Mouse (Mus musculus) MEL-GATA-1-ER (cell line): ENCODE measurements around the gene Map4k4.

Experiments
- DNase-seq: peaks from one replicate; pipeline ENCODE4 v3.0.0-alpha.2; 2012; ENCODE audit warnings: low read depth; ENCODE audit errors: extremely low read depth

Gene Map4k4

DNA sequence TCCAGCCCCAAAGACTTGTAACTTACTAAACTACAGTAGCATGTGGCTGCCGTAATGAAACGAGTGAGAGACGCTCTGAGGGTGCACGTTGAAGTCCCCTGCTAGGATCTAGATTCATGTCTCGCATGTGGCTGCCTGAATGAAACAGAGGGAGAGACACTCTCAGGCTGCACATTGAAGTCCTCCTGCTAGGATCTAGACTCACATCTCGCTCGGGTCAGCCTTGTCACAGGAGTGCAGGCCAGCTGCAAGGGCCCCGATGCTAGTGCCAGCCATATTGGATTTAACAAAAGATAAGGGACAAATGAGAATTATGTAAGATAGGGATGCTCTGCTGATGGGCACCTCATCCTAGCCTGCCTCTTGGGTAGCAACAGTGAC, 130.3 kb downstream of the Map4k4 start:
- no peak for DNase-seq

DNA sequence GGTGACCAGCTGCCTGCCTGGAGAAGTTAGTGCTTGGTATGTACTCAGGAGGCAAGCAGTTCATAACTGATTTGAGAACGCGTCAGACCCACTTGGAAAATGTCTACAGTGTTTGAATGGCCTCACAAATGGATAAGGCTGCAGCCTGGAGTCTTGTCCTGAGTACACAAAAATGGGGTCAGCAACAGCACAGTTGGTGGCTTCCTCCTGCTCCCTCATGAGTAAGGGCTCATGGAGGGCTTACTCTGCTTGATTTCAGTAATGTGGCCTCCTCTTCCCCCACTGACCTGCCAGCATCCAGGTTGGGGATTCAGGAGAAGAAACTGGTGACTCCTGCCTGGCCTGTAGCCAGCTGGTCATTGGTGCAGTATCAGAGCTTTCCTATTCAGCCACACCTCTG, 130.9 kb downstream of the Map4k4 start:
- DNase-seq: no peak

DNA sequence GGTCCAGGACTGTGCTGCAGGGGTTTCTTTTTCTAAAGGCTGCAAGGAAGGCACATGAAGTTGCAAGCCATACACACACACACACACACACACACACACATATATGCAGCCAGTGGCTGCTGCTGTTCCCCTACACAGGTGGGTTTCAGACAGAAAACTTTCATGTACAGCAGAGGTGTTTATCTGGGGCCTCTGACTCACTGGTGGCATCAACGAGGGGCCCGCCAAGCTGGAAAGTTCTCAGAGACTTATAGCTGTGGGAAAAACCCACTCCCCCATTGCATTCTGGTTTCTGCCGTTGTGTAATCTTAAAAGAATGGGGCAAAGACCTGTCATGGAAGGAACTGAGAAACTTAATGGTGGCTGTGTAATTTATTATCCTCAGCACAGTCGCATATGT, 132.6 kb downstream of the Map4k4 start:
- no peak for DNase-seq

DNA sequence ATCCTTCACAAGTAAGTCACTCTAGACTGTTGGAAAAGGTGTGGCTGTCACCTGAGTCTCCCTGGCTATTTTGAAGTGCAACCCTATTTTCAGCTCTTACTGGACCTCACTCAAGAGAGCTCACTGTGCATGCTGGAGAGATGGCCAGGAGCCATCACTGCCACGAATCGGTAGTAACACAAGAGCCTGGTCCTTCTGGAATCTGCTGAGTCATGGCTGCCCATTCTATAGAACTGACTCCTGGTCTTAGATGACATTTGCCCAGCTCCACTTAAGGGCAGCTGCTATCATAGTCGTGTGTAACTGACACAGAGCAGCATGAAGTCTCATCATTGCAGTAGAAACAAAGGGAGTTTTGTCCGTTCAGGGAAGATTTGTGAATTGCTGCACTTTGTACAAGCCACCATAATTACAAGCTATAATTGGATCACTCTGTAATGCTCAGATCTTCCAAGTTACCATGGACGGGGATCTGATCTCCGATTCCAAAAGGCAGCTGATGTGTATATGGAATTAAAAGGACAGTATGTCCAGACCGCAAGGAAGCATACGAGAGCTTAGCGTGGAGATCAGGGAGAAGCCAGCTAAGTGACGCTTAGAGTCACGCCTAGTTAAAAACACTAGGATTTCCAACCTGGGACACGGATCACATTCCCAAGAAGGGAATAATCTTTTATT, 133.2 kb downstream of the Map4k4 start:
- DNase-seq: no peak

DNA sequence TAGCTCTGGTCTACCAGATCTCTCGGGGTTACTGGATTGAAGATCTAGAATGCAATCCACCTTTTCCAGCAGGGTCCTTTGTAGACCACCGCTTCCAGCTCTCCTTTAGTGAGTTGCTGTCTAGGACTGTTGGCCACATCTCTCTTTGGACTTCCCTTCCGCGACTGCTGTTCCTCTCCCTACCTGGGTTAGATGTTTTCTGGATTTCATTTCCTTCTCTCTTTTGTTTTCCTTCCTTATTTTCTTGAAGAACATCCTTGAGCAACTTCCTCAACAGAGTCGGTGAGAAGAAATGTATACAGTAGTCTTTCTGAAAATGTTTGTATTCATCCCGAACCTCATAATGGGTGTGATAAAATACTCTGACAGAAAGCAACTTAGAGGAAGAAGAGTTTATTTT, 137.1 kb downstream of the Map4k4 start:
- no peak for DNase-seq

DNA sequence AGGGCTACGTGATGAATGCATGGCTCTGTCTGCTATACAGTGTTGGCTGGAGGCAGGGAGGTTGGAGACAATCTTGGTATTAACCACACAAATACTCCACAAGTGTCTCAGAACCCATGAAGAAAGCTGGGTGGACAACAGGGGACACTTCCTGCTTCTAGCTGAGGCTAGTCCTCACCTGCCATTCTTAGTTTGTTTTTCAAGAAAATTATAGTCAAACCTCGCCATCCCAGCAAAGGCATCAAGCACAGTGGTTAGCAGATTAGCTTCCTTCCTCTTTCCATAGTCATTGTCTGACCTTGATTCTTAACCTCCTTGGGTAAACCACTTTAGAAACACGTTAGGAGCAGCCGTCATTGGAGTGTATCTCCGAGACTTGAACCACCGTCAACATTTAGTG, 145.0 kb downstream of the Map4k4 start:
- DNase-seq: peak; percentile 6

DNA sequence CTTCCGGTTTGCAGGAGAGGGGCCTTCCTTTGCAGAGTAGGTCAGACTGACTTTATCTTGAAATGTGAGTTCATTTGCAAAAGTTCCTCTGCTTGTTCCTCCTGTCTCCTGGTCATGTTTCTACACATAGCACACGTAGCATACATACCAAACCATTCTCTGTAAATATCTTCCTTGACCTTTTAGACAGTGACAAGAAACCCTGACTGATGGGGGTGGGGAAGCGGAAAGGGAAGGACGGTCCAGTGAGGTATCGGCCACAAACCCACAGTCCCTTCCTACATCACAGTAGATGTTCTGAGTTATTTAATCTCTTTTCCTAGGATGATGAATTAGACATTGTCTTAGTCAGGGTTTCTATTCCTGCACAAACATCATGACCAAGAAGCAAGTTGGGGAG, 145.9 kb downstream of the Map4k4 start:
- DNase-seq: no peak

DNA sequence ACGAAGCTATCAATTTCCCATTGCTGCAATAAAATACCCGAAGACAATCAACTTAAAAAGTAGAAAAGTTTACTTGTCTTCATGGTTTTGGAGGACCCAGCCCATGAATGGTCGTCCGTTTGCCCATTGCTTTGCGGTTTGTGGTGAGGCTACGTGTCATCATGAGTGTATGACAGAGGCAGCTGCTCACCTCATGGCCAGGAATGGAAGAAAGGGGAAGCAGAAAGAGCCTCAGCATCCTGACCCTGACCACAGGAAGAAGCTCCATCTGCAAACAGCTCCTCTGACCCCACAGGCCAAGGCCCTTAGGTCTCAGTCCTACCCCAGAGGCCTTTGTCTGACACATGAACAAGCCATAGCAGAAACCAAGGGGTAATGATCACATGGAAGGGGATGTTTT, 150.4 kb downstream of the Map4k4 start:
- no peak for DNase-seq

DNA sequence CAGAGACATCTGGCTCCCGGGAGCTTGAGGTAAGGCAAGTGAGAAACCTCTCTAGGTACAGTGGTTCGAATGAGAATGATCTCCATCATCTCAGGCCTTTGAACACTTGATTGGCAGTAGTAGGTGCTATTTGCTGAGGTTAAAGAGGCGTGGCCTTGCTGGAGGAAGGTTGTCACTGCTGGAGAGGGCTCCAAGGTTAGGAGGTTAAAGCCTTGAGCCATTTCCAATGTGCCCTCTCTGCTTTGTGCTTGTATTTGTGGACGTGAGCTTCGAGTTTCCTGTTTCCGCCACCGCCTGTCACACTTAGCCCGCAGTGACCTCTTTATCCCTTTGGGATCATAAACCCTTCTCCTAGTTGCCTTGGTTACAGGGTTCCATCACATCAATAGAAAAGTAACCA, 151.4 kb downstream of the Map4k4 start:
- DNase-seq: no peak

DNA sequence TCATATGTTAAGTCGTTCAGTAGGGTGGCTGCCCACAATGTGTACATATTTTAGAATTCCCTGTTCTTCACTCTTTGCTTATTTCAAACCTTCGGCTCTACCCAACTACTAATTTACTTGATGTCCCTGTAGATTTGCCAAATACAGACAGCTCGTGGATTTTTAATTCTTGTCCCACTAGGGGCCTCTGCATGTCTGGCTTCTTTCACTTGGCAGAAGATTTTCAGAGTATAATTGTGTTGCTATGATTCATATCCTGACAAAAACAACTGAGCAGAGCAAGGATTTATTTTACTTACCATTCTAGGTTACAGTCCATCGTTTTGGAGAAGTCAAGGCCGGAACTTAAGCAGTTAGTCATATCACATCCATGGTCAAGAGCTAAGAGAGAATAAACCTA, 152.4 kb downstream of the Map4k4 start:
- no peak for DNase-seq

DNA sequence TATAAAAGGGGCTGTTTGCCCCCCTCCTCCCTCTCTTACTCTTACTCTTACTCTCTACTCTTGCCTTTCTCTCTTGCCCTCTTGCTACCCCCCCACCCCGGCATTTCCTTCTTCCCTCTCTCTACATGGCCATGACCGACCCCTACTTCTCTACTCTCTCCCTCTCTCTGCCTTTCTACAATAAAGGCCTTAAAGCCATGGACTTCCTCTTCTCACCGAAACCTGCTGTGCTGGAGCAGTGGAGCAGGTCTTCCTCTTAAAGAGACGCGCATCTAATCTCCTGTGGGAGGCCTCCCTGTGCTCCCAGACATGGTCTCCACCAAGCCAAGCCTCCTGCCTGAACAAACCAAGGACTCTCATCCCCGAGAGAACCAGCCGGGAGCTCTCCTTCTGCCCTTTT, 154.3 kb downstream of the Map4k4 start:
- no peak for DNase-seq

DNA sequence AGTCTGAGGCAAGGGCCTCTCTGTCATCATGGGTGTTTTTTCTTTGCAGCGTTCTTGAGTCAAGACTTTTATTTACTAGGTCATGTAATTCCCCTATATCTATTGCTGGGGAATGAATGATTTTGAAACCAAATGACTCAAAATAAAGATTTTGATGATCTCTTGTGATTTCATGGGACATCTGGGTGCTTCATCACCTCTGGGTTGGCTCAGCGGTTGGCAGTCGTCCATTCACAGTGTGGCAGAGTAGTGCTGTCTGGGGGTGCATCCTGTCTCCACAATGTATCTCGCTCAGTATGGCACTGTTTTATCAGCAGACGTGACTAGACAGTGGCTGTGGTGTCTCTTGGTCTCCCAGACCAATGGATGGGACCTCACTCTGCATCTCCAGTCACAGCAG, 155.2 kb downstream of the Map4k4 start:
- DNase-seq: no peak

DNA sequence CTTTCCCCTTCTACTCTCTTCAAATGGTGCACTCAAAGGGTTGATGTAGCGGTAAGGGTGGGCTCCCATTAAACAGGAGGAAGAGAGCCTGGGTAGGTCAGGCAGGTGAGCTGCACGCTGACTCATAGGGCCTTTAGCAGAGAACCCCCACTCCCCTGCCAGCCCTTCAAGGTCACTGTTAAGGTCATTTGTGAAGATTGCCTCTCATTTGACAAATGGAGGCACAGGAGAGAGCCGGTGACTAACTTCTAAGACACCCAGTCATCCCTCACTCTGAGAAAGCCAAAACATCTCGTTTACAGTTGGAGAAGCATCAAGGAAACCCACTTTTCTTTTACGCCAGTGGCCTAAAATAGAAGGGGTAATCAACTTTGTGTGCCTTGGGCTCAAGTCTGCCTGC, 156.6 kb downstream of the Map4k4 start:
- DNase-seq: no peak

DNA sequence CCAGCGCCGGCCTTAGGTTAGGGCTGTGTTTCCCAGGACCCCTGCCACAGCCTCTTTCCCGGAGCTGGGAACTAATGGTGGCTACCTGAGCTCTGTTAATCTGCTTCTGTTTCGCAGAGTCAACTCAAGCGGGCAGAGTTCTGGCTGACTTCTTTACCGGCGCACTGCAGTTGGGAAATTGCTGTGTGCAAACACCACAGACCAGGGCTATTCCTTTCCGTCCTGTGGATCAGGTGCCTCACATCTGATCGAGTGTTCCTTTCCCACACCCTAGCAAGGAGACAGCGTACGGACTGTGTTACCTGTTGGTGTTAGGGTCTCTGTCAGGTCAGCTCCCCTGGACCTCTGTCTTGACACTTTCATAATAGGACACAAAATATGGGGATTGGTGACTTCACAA, 157.3 kb downstream of the Map4k4 start:
- no peak for DNase-seq

DNA sequence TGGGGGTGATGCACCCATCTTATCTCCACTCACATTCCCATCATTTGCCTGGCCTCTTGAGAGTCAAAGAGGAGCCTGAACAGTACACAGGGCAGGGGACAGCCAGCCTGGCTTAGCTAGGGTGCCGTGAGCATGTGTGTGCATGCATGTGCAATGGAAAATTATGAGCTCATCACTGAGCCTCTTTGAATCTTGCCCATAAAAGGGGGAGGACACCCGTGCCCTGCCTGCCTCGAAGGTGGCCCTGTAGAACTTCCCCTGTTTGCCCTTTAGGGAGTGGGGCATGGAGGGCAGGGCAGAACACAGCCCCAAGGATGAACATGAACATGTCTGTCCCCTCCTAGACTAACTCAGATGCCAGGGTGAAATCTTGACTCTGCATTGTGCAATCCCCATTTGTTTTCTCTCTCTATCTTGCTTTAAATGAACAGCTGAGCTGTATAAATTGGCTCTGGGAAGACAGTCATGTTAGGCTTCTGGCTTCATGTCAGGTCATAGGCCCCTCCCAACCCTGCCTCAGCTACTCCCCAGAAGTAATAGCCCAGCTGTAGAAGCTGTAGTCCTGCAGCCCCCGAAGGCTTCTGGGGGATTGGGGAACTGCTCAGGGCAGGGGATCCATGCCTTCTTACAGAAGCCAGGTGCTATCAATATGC, 158.5 kb downstream of the Map4k4 start:
- DNase-seq: no peak

DNA sequence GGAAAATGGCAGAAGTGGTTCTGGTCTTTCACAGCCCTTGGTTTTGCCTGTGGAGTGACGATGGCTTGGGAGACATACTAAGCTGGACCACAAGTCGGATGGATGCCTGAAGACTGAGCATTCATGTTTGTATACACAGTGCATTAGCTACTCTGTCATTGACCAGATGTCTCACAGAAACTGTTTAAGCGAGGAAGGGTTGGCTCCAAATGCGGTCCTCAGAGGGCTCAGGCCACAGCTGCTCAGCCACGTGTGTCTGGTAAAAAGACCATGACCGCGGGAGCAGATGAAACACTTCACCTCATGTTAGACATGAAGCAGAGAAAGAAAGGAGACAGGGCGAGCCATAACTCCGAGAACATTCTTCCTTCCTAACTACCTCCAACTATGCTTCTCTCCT, 160.6 kb downstream of the Map4k4 start:
- DNase-seq: no peak

DNA sequence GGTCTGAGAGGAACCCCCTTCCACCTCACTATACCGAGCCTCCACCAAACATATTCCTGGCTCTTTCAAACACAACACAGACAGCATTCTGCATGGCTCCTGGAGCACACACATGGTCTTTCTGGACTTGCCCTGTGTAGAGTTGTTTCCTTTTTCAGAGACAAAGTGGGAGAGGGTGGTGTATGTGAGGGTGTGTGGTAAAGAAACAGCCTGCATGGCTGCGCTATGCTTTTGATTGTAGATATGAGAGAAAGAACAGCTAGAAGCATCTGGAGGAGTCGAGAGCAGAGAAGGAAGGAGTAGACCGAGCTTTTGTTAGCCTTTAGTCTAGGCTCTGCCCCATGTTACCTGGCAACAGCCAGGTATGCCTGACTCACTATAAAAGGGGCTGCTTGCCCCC, 162.7 kb downstream of the Map4k4 start:
- no peak for DNase-seq

DNA sequence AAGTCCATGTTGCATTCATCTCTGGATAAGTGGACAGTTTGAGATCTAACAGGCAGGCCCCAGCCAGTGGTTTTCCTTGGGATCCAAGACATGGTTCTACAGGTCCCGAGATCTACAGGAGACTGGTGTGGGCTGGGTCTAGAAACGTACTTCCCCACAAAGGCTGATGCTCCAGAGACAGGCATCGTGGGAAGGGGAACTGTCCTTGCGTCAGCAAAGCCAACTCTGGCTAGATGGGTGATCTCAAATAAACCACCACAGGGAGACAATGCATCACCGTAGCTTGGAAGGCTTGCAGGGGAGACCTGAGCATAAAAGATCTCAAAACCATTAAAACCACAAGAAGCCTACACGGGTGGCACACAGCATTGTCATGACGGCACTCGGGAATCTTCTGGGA, 163.8 kb downstream of the Map4k4 start:
- DNase-seq: no peak

DNA sequence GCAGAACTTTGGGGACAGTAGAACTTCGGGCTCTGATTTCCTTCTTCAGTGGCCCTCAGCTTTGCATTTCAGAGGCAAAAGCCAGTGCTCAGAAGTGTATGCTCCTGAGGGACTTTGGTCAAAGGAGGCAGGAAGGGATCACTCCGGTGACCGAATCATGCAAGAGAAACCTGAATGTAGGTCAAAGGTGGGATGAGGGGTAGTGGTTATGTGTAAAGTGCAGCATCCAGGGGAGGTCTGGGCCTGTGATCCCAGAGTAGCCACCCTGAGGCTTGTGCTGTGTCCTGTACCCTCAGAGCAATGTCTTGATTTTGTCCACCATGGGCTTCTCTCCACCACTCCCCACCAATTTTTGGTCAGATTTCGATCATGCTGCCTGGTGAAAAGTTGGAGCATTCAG, 171.8 kb downstream of the Map4k4 start:
- DNase-seq: no peak

DNA sequence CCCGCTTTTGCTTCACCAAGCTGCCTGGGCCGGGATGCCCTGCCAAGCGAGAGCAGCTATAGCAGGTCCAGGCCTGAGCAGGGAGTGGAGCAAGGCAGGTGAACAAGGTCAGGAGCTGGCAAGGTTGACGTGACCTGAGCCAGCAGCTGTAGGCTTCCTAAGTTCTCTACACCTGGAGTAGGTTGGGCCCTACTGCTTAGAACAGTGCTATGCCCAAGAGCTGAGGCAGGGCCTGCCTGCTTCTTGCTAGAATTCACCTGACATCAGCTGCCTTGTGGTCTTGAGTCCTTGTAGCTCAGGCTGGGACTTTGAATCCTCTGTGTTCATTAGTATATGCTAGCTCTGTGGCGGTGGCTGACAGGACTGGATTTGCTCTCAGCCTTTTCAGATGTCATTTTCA, 173.1 kb downstream of the Map4k4 start, which contains the start of gene Il1r2:
TSS of gene Il1r2 (plus strand) at position 301 of the 400 bp plus-strand sequence.
- no peak for DNase-seq
